Mouse (Mus musculus): Measurements from ENCODE around the gene Arhgef11.

The Arhgef11 gene

DNA sequence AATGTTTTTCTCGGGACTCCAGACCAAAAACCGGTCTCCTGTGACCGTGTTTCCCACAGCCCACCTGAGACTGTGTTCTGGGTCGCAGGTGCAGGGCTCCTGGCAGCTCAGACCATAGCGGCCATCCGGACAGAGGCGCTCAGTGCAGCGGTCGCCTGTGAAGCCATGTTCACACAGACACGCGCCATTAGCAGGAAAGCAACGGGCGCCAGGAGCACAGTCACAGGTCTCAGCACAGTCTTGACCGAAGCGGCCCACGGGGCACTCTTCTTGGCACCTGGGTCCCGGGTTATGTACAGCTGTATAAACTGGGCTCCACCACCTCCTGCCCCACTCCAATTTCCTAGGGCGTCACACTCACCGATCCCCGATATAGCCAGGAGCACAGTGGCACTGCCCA lies 139.1 kb downstream of the Arhgef11 start:
- in situ Hi-C loops (cut with MboI; ENCODE audit: unreplicated experiment in 2 of 2), result loop anchor here (5.0 to 10.0 kb wide), 3 partner anchors 58 to 106 kb away; no protein-coding TSS in a partner anchor

DNA sequence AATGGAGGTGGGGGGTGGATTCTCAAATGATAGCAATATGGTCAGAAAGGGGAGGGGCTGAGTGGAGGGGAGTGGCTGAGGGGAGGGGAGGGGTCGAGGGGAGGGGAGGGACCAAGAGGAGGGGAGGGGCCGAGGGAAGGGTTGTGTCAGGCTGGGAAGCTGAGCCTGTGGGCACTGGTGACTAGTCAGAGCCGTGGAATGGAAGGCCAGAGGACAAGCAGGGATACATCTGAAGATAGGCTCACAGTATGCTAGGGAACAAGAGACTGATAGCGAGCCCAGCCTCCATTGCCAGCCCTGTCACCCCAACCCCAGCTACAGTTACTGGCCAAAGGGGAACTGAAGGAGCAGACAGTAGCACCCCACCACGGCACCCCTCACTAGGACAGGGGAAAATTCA lies 141.3 kb downstream of the Arhgef11 start:
- in situ Hi-C loops (cut with MboI; ENCODE audit: unreplicated experiment in 2 of 2), result loop anchor here (5.0 to 10.0 kb wide), 3 partner anchors 56 to 104 kb away; no protein-coding TSS in a partner anchor

DNA sequence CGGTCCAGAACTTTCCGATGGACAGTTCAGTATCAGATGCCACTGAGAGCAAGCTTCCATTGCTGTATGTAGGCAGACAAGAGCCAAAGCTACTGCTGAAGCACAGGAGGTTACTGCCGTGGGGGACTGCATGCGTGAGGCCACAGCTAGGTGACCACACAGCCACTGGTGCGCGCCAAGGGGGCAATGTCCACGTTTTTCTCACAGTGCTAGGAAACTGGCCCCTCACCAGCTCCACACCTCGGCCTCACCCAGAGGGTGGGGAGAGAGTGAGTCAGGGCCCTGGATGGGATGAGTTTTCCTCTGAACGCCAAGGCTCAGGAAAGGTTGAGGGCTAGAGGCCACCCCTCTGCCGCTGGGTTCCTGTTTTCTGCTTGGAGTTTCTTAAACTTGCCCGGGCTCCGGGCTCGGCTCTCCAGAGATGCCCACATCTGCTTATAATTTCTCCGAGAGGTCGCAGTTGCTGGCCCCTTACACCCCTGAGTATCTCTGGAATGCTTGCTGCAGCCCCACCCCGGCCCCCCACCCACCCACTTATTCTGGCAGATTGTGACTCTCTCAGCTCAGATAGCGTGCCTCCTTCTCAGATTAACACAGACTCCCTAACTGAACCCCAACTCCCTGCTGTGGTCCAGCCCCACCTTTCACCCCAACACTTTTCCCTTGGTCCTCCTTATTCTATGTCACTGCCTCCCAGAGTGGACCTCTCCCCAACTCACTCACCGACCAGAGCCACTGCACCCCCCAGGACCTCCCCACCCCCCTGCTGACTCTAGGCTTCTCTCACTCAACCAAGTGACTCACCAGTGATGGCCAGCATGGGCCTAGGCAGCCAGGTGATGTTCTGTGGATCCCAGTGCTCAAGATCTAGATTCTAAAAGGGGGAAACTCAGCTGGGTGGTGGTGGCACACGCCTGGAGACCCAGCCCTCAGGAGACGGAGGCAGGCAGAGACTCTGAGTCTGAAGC lies 144.3 kb downstream of the Arhgef11 start:
- in situ Hi-C loops (cut with MboI; ENCODE audit: unreplicated experiment in 2 of 2), result loop anchor here in 1 of 2 experiments (10.0 kb wide), 1 partner anchor 313 kb away; the partner anchor contains the start of gene Ttc24

DNA sequence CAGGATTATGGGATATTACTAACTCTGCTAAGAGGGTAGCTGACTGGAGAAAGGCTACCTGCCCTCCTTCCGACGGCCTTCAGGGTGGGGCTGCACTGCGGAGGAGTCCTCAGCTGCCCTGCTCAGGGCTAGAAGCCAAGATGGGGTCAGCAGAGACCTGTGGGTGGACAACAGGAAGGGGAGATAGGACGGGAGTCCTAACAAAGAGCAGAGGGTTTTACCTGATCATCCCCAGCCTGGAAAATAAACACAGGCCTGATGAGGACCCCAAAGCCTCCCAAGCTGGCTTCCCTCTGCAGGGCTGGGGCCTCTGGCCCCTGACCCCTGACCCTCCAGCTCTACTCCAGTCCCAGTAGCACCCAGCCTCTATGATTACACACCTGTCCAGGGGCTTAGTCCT lies 145.8 kb downstream of the Arhgef11 start:
- in situ Hi-C loops (cut with MboI; ENCODE audit: unreplicated experiment in 2 of 2), result loop anchor here in 1 of 2 experiments (10.0 kb wide), 1 partner anchor 312 kb away; the partner anchor contains the start of gene Ttc24

DNA sequence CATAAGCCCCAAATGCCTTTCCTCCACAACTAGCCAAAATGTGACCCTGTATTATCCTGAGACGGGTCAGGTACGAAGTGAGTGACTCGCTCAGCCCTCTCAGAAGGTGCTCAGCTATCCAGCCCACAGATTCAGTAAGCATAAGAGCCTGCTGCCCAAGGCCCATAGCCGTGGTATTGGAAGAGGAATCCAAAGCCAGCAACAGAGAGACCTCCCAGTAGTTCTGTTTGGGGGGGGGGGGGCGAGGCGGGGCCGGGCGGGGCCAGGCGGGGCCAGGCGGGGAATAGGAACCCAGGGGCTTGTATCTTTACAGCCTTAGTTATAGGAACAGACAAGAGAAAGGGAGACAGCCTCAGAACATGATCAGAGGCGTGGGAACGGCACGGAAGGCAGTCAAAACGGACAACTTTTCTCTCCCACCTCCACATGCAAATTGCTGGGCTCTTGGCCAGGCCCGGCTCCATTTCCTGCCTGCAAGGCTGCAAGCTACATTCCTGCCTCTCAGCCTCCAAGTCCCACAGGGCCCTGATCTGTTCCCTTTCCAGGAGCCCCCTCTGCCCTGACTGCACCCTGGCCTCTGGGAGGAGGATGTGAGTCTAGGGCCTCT lies 146.4 kb downstream of the Arhgef11 start:
- in situ Hi-C loops (cut with MboI; ENCODE audit: unreplicated experiment in 2 of 2), result loop anchor here in 1 of 2 experiments (10.0 kb wide), 1 partner anchor 311 kb away; the partner anchor contains the start of gene Ttc24

DNA sequence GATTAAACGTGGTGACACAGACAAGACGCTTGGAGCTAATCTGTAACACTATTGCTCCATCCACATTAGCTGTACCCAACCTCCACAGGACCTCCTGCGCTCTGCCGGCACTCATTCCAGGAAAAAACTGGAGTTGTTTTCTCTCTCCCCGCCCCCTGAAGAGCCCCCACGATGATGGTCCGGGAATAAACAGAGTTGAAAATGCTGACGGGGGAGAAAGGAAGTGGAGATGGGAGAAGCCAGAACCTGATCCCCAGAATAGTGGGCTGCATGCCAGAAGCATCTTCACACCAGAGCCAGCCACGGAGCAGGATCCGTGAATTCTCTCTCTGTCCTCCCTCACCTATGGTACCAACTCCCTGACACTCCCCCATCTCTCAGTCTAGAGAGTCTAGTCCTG lies 147.1 kb downstream of the Arhgef11 start:
- in situ Hi-C loops (cut with MboI; ENCODE audit: unreplicated experiment in 2 of 2), result loop anchor here in 1 of 2 experiments (10.0 kb wide), 1 partner anchor 310 kb away; the partner anchor contains the start of gene Ttc24

DNA sequence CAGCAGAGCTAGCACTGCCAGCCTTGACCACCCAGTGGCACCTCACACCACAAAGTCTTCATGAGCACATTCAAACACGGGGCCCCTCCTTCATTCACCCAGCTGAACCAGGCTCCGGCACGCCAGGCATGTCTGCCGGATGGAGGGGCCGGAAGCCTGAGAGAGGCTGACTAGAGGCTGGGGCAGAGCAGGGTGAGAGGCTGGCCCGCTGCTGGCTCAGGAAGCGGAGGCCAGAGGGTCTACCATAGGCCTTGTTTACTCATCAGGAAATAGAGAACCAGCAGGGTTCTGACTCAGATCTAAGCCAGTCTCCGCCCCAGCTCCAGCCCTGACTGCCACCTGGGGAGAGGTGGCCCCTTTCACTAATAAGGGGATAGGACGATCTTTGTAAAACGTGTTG lies 147.7 kb downstream of the Arhgef11 start:
- in situ Hi-C loops (cut with MboI; ENCODE audit: unreplicated experiment in 2 of 2), result loop anchor here in 1 of 2 experiments (10.0 kb wide), 1 partner anchor 310 kb away; the partner anchor contains the start of gene Ttc24

DNA sequence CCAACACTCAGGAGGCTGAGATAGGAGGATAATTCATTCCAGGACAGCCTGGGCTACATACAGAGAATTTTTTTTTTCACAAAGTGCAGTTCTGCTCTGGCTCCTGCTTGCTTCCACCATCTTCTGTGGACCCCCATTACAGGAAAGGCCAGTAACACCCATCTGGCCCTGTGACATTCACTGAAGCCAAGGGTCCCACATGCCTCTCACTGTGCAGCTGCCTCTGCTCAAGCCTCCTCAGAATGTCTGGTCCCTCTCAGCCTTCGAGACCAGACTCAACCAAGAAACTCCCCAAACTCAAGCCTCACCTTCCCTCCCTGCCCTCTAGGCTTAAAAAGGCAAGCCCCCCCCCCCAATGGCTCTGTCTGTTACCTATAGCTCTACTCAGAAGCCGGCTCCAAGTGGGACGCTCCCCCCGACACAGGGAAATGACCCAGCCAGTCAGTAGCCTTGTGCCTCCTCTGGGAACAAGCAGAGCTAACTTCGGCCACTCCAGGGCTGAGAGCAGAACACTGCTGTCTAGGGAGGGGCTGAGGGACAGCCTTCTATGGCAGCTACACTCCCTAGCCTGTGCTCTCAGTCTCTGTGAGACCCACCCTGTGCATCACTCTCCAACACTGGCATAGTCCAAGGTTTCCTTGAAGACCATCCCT lies 148.4 kb downstream of the Arhgef11 start:
- in situ Hi-C loops (cut with MboI; ENCODE audit: unreplicated experiment in 2 of 2), result loop anchor here in 1 of 2 experiments (10.0 kb wide), 1 partner anchor 309 kb away; the partner anchor contains the start of gene Ttc24

DNA sequence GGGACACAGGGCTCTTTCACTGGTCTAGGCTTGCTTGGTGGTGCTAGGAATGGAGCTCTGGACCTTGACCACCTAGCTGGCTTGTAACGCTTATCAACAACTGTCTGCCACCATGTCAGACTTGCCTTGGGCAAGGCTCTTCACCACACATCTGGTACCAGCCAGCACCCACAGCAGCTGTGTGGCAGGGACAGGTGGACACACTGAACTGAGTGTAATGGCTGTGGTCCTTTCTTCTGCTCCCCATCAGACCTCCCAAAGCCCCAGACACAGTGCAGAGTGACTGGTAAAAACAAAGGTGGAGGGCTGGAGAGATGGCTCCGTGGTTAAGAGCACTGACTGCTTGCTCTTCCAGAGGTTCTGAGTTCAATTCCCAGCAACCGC lies 148.9 kb downstream of the Arhgef11 start:
- in situ Hi-C loops (cut with MboI; ENCODE audit: unreplicated experiment in 2 of 2), result loop anchor here in 1 of 2 experiments (10.0 kb wide), 1 partner anchor 309 kb away; the partner anchor contains the start of gene Ttc24

DNA sequence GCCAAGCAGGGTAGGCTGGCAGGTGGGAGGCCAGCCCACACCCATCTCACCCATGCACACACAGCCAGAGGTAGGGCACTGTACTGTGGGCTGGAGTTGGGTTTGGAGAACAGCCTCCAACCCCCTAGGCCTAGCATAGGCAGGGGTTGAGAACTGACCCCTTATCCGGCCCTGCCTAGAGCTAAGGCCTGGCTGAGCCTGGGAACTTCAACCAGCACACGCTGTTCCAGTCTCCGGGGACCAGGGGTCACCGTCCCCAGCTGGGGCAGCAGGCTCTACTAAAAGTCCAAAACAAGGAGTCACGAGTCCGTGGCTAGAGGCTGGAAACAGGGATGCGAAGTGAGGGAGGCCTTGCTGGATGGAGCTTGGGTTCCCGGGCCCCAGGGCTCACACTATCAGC lies 150.4 kb downstream of the Arhgef11 start:
- in situ Hi-C loops (cut with MboI; ENCODE audit: unreplicated experiment in 2 of 2), result loop anchor here in 1 of 2 experiments (10.0 kb wide), 1 partner anchor 307 kb away; the partner anchor contains the start of gene Ttc24

DNA sequence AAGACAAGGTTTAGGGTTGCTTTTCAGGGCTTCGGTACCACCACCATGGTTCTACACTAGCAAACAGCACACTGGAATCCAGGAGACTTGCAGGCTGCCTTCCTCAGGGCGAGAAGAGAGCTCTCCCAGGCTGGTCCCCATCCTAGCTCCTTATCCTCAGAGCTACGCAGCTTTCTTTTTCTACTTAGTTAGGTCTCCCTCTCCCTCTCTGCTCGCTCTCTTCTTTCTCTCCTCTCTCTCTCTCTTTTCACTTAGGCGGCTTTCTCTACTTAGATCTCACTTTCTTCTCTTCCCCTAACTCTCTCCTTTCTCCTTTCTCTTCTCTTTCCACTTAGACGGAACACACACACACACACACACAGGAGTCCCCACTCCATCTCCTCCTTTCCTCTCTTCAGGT lies 151.1 kb downstream of the Arhgef11 start:
- in situ Hi-C loops (cut with MboI; ENCODE audit: unreplicated experiment in 2 of 2), result loop anchor here in 1 of 2 experiments (10.0 kb wide), 1 partner anchor 306 kb away; the partner anchor contains the start of gene Ttc24

DNA sequence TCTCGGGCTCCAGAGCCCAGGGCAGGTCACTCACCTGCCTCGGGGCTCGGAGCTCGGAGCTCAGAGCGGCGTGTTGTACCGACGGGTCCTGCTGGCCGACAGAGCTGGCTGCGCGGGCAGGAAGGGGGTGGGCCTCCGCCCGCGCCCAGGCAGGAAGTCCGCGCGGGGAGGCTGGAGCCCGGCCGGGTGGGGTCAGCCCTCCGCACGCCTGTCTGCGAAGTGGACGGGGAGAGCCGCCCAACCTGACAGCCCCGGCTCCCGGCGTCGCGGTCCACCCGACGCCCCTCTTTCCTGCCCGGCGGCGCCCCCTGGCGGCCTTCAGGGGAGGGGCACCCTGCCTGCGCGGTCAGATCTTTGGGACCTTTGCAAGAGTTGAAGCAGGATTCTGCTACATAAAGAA lies 151.5 kb downstream of the Arhgef11 start:
- in situ Hi-C loops (cut with MboI; ENCODE audit: unreplicated experiment in 2 of 2), result loop anchor here in 1 of 2 experiments (10.0 kb wide), 1 partner anchor 306 kb away; the partner anchor contains the start of gene Ttc24

DNA sequence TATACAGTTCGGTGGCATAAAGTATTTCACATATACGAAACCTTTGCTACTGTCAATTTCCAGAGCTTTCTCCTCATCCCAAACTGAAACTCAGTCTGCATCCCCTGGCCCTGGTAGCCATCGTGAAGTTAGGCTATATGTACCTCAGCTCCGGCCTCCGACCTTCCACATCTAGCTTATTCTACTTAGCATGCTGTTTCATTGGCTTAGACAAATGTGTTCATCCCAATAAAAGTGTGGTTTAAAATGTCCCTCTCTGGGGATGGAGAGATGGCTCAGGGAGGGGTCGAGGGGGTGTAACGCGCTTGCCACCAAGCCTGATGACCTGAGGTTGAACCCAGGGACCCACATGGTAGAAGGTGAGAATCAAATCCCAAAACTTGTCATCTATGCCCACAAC lies 152.1 kb downstream of the Arhgef11 start:
- in situ Hi-C loops (cut with MboI; ENCODE audit: unreplicated experiment in 2 of 2), result loop anchor here in 1 of 2 experiments (10.0 kb wide), 1 partner anchor 305 kb away; the partner anchor contains the start of gene Ttc24

DNA sequence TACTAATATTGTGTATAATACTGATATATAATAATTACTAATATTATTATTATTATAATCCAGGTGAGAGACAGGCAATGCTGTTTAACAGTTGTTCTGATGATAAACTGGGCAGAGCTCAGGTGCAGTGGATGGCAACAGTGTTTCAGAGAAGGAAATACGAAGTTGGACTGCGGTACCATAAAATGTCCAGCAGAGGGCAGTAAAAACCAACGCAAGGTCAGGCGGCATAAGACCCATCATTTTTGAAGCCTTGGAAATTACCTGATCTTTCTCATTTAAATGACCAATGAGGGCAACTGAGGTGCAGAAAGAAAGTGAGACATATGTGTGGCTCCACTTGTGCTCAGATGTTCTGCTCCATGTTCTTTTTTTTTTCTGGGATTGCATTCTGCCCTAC lies 152.9 kb downstream of the Arhgef11 start:
- in situ Hi-C loops (cut with MboI; ENCODE audit: unreplicated experiment in 2 of 2), result loop anchor here in 1 of 2 experiments (5.0 kb wide), 1 partner anchor 47 kb away; no protein-coding TSS in a partner anchor

DNA sequence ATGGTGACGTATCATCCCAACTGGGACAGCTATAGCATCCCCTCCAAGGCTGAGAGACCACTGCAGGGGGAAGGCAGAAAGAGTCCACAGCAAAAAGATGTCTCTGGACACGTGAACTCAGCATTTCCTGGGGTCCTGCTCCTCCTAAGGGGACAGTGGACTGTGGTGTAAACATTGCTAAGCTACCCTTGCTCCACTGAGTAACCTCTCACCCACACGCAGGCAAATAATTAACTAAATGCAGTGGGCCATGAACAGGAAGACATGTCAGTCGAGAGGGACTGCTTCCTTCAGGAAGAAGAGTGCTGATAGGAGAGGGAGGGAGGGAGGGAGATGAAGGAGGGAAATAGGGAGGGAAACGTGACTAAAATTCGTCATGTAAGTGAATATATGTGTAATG lies 153.7 kb downstream of the Arhgef11 start:
- in situ Hi-C loops (cut with MboI; ENCODE audit: unreplicated experiment in 2 of 2), result loop anchor here in 1 of 2 experiments (5.0 kb wide), 1 partner anchor 46 kb away; no protein-coding TSS in a partner anchor

DNA sequence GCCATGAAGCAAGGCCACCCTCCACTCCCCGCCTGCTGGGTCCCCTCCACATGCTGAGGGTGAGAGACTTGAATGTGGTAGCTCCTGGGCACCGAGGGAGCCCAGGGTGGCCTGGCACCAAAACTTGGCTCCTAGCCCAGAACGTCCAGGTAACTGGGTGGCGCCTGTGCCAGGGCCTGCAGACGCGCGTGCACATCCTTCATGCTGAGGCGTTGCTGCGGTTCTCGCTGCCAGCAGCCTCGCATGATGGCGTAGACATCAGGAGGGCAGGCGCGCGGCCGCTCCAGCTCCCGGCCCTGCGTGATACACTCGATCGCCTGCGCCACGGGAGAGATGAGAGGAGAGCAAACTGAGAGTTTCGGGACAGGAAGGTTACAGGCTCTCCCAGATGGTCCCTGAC lies 160.9 kb downstream of the Arhgef11 start:
- in situ Hi-C loops (cut with MboI; ENCODE audit: unreplicated experiment in 2 of 2), result loop anchor here in 1 of 2 experiments (25.0 kb wide), 1 partner anchor 184 kb away; the partner anchor contains the start of gene Nes

DNA sequence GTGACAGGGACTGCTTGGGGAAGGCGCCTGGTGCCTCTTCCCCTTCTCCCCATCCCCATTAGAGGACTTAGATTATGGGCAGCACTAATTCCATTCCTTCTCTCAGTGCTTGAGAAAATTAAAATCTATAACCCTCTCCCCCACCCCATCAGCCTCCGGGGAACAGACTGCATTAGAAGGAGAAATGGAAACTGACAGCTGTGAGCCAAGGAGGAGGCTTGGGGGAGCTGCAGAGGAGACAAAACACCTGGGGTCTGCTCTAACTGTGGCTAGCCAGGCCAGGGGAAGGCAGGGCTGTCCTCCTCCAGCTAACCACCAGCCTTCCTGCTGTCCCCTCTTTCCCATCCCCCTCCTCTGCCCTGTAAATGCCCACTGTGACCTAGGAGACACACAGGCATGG lies 161.7 kb downstream of the Arhgef11 start:
- in situ Hi-C loops (cut with MboI; ENCODE audit: unreplicated experiment in 2 of 2), result loop anchor here in 1 of 2 experiments (25.0 kb wide), 1 partner anchor 183 kb away; the partner anchor contains the start of gene Nes

DNA sequence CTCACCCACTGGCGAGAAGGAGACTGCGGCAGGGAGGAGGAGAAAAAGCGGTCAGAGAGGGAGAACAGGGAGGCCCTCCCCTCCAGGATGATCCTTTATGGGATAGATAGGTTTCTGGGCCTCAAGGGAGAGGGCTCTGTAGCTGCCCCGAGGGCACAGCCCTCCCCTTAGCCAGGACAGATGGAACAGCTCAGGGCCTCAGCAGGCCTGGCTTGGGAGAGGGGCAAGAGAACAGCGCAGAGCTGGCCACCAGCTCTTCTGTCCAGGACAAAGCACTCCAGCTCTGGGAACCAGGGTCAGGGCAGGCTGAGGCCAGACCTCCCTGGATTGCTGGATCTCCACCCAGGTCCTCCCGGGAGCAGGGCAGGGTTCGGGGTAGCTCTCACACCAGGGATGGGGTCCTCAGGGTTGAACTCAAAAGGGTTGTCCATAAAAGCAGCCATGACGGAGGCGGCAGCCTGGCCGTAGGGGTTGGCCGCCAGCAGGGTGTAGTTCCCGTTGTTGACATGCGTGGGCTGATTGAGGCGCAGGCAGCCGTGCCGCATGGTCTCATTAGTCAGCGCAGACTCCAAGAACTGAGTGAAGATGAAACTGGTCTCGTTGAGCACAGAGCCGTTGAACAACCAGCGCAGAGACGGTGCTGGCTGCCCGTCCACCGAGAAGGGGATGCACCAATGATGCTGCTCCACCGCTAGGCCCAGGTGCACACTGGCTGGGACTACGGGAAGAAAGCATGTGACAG lies 166.1 kb downstream of the Arhgef11 start:
- in situ Hi-C loops (cut with MboI; ENCODE audit: unreplicated experiment in 2 of 2), result loop anchor here in 1 of 2 experiments (25.0 kb wide), 1 partner anchor 179 kb away; the partner anchor contains the start of gene Nes

DNA sequence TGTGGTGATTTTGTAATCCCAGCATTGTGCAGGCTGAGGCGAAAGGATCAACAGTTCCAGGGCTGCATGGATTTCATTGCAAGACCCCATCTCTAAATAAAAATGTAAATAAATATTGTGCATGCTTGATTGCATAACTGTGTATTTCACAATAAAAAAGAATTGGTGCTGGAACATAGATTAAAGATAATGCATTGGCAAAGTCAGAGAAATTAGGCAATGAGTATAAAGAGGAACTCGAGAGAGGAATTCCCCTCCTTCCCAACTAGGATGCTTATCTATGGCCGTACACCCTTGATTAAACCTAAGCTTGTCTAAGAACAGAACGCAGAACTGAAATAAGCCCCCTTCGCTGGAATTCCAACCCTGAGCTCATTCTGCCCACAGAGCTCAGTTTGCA lies 167.8 kb downstream of the Arhgef11 start:
- in situ Hi-C loops (cut with MboI; ENCODE audit: unreplicated experiment in 2 of 2), result loop anchor here in 1 of 2 experiments (5.0 to 25.0 kb wide), 2 partner anchors 77 to 177 kb away; partner anchors contain the start of gene Nes
